Mouse (Mus musculus) C2C12 (cell line): Measurements from ENCODE around the gene Pygo2.

Experiments used
- CTCF ChIP-seq: IDR thresholded peaks from one replicate; pipeline ENCODE4 v1.5.1; 2011; ENCODE audit not compliant: control insufficient read depth, insufficient read depth, insufficient read length
- MAX ChIP-seq: IDR thresholded peaks from one replicate; pipeline ENCODE4 v1.6.1; 2011; ENCODE audit warnings: mild to moderate bottlenecking, control low read depth

DNA sequence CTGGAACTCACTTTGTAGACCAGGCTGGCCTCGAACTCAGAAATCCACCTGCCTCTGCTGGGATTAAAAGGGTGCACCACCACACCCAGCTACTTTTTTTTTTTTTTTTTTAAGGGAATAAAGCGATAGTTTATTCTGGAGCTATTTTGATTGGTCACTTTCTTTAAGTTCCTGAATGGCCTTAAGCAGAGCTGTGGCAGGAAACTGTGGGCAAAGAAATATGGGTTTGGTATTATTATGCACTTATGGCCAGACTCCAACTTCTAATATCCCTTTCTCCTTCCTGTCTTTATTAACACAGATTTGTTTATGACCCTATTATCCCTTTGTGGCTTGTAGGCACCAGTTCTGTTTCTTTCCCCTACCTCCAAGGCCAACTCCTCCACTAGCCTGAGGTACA is 9.6 kb upstream of the Pygo2 start:
- TF ChIP-seq CTCF (no peak), MAX (no peak)
